17 mouse cellular contexts compared by ENCODE assay signal in genomic region chr2:156625307-156625706, GRCm38 (mm10). TPM values are rescaled to one million over a fixed set of nuclear protein-coding genes. Genes with fewer than 3 reads are reported as not detected.
DNase-seq lines count a peak whose midpoint lies in the region; ATAC-seq and TF ChIP-seq lines count a peak whose summit lies in the region.
"Had no signal": no experiment of that assay in that cellular context is flagged by ENCODE, and none has a peak within 500 bp of the region (broad histone marks: within the 10 kb centered on the region; RNA-seq: fewer than 3 reads in every experiment).

No protein-coding gene starts in this region.

- no peak for TF ChIP-seq CTCF in E14TG2a.4 (conservative IDR thresholded peaks at IDR 0.05; ENCODE audit: low read length)
- no peak for TF ChIP-seq CTCF in heart, postnatal 0 days (IDR thresholded peaks at IDR 0.05; ENCODE audit: low read depth)

- H3K27ac ChIP-seq in heart, postnatal 0 days (ENCODE audit: low read depth): peak overlapping the region; percentile 93
- H3K27ac ChIP-seq in intestine, embryonic 16.5 days (ENCODE audit: low read length): no peak overlapping the region
- no peak overlapping the region for H3K27ac ChIP-seq in midbrain, embryonic 10.5 days (replicated peaks)
- H3K27ac ChIP-seq: hindbrain, embryonic 12.5 days; limb, embryonic 12.5 days; liver, embryonic 14.5 days; stomach, embryonic 15.5 days had no signal

- peak overlapping the region; percentile 25; the same call in 1 of the 2 replicates for H3K9ac ChIP-seq in heart, postnatal 0 days (replicated peaks; ENCODE audit: low read depth, low read length)
- no peak overlapping the region for H3K9ac ChIP-seq in intestine, embryonic 16.5 days (ENCODE audit: low read depth, low read length)
- H3K9ac ChIP-seq: hindbrain, embryonic 12.5 days; limb, embryonic 12.5 days; liver, embryonic 14.5 days; stomach, embryonic 15.5 days had no signal

- no peaks in the 10 kb centered on the region for H3K9me3 ChIP-seq in E14TG2a.4 (ENCODE audit: low read length)
- H3K9me3 ChIP-seq in heart, postnatal 0 days (replicated peaks; ENCODE audit: control insufficient read depth, low read length): peaks cover 2% of the 10 kb centered on the region; the same call in 1 of the 2 replicates
- no peaks in the 10 kb centered on the region; the same call in 1 of the 2 replicates for H3K9me3 ChIP-seq in intestine, embryonic 16.5 days (ENCODE audit: control insufficient read depth, low read length)
- no peaks in the 10 kb centered on the region; the same call in 1 of the 2 replicates for H3K9me3 ChIP-seq in midbrain, embryonic 10.5 days (replicated peaks)
- H3K9me3 ChIP-seq: hindbrain, embryonic 12.5 days; stomach, embryonic 15.5 days had no signal

- no peaks in the 10 kb centered on the region for H3K36me3 ChIP-seq in E14TG2a.4 (ENCODE audit: insufficient read depth, low read length)
- H3K36me3 ChIP-seq in heart, postnatal 0 days (replicated peaks; ENCODE audit: control insufficient read depth, insufficient read depth, low read length): no peaks in the 10 kb centered on the region
- no peaks in the 10 kb centered on the region for H3K36me3 ChIP-seq in intestine, embryonic 16.5 days (ENCODE audit: control insufficient read depth, insufficient read depth, low read length)
- no peaks in the 10 kb centered on the region for H3K36me3 ChIP-seq in midbrain, embryonic 10.5 days
- H3K36me3 ChIP-seq: limb, embryonic 12.5 days; stomach, embryonic 15.5 days had no signal

- 0 out of 2 replicates have a peak overlapping the region, but pooled peaks have one; percentile 17 for H3K4me3 ChIP-seq in E14TG2a.4 (replicated peaks; ENCODE audit: low read length)
- H3K4me3 ChIP-seq in heart, postnatal 0 days (ENCODE audit: low read depth, low read length): no peak overlapping the region
- H3K4me3 ChIP-seq in intestine, embryonic 16.5 days (ENCODE audit: low read length): no peak overlapping the region
- H3K4me3 ChIP-seq in midbrain, embryonic 10.5 days: no peak overlapping the region
- H3K4me3 ChIP-seq: hindbrain, embryonic 12.5 days; limb, embryonic 12.5 days; stomach, embryonic 15.5 days had no signal

- ATAC-seq in heart, postnatal 0 days (ENCODE audit: insufficient read depth, low read depth): peak; percentile 81
- no peak for ATAC-seq in erythroblast, adult 5-6 weeks (replicated peaks; ENCODE audit: low FRiP score, poor library complexity, severe bottlenecking)
- no peak for ATAC-seq in intestine, embryonic 16.5 days
- ATAC-seq: inflammation-experienced regulatory T-cells, adult 6 months; midbrain, embryonic 16.5 days had no signal

- 49% methylated on average over 18 of the region's 18 CpGs for WGBS in heart, postnatal 0 days
- 84% methylated on average over 18 of the region's 18 CpGs for WGBS in intestine, embryonic 16.5 days
- WGBS in midbrain, embryonic 10.5 days: 86% methylated on average over 18 of the region's 18 CpGs

- H3K4me1 ChIP-seq in E14TG2a.4 (replicated peaks; ENCODE audit: low read depth, low read length): peaks cover 54% of the 10 kb centered on the region
- peaks cover 25% of the 10 kb centered on the region for H3K4me1 ChIP-seq in heart, postnatal 0 days (ENCODE audit: control insufficient read depth, insufficient read depth)
- H3K4me1 ChIP-seq in intestine, embryonic 16.5 days (ENCODE audit: control insufficient read depth, insufficient read depth, low read length): no peaks in the 10 kb centered on the region
- no peaks in the 10 kb centered on the region for H3K4me1 ChIP-seq in midbrain, embryonic 10.5 days
- H3K4me1 ChIP-seq: limb, embryonic 12.5 days; stomach, embryonic 15.5 days had no signal

- H3K4me2 ChIP-seq in heart, postnatal 0 days (ENCODE audit: low read depth, low read length): peak overlapping the region; percentile 42
- H3K4me2 ChIP-seq in intestine, embryonic 16.5 days (ENCODE audit: low read depth, low read length): no peak overlapping the region
- H3K4me2 ChIP-seq: hindbrain, embryonic 12.5 days; limb, embryonic 12.5 days; stomach, embryonic 15.5 days had no signal

- DNase-seq in adrenal gland, postnatal 25 days: peak; percentile 23
- no peak for DNase-seq in adrenal gland, adult 8-10 months
- DNase-seq in heart, adult 9 months (ENCODE audit: low spot score in 2 of 2): peak; percentile 61 to 65
- DNase-seq in heart, postnatal 0 days (ENCODE audit: low spot score): peak; percentile 84
- no peak for DNase-seq in midbrain, embryonic 10.5 days (ENCODE audit: low spot score)
- DNase-seq: cerebellum, postnatal 36 days; gastrocnemius, postnatal 25 days; right cerebral cortex, postnatal 14 days had no signal

- H3K27me3 ChIP-seq in E14TG2a.4 (ENCODE audit: insufficient read depth, low read length): no peaks in the 10 kb centered on the region; the same call in 1 of the 2 replicates
- no peaks in the 10 kb centered on the region for H3K27me3 ChIP-seq in heart, postnatal 0 days (ENCODE audit: control insufficient read depth, insufficient read depth, low read length)
- H3K27me3 ChIP-seq in intestine, embryonic 16.5 days (replicated peaks; ENCODE audit: control insufficient read depth, insufficient read depth, low read length): no peaks in the 10 kb centered on the region
- no peaks in the 10 kb centered on the region for H3K27me3 ChIP-seq in midbrain, embryonic 10.5 days (ENCODE audit: low read depth, poor library complexity, severe bottlenecking)
- H3K27me3 ChIP-seq: hindbrain, embryonic 12.5 days; stomach, embryonic 15.5 days had no signal

- TF ChIP-seq EP300 in heart, postnatal 0 days (IDR thresholded peaks at IDR 0.05; ENCODE audit: low read depth): peak; percentile 74; the same call in 1 of the 2 replicates

RNA-seq across cellular contexts. Expression of gene Dlgap4, which starts 11.8 kb away (rescaled TPM):
- total RNA-seq in adrenal gland, postnatal 25 days (2021): 50.6 and 63.0 TPM in 2 replicates
- 10 to 100 TPM; 43.0 to 72.3 (median 58.4) TPM for total RNA-seq in adrenal gland, adult 8-10 months (2022)
- total RNA-seq in heart, postnatal 0 days (2014; rRNA removed; ENCODE audit: low replicate concordance): 58.5 and 68.6 TPM in 2 replicates
- 45.7 and 51.3 TPM in 2 replicates for polyA plus RNA-seq in heart, postnatal 0 days (2015; fragmentation: Nextera tagmentation; extraction: Ambion mirVana)
- total RNA-seq in erythroblast, adult 5-6 weeks (2015; ENCODE audit: low replicate concordance): 8.2 and 8.3 TPM in 2 replicates
- total RNA-seq in erythroblast, adult 5-6 weeks (2017; ENCODE audit: low replicate concordance): 3.8 and 9.0 TPM in 2 replicates
- polyA plus RNA-seq in intestine, embryonic 16.5 days (2015; fragmentation: Nextera tagmentation; extraction: Ambion mirVana): 51.2 and 52.6 TPM in 2 replicates
- polyA plus RNA-seq in midbrain, embryonic 10.5 days (2016; fragmentation: Nextera tagmentation; extraction: Ambion mirVana): 128 and 146 TPM in 2 replicates

Comparison
In these comparisons a context has a peak if more than half of its experiments do, and no peak if none do; other contexts are left out.
1. DNase-seq: peak in adrenal gland, postnatal 25 days (single experiment), heart, adult 9 months (2 of 2) and heart, postnatal 0 days (single experiment); none in adrenal gland, adult 8-10 months (single experiment) and midbrain, embryonic 10.5 days (single experiment).